Mouse (Mus musculus): ENCODE results near the gene Fmo2. TPM values are rescaled to one million over a fixed set of nuclear protein-coding genes. Genes with fewer than 3 reads are reported as not detected.

The Fmo2 gene
- polyA plus RNA-seq, 1 experiment from 2014 or later: not detected

DNA sequence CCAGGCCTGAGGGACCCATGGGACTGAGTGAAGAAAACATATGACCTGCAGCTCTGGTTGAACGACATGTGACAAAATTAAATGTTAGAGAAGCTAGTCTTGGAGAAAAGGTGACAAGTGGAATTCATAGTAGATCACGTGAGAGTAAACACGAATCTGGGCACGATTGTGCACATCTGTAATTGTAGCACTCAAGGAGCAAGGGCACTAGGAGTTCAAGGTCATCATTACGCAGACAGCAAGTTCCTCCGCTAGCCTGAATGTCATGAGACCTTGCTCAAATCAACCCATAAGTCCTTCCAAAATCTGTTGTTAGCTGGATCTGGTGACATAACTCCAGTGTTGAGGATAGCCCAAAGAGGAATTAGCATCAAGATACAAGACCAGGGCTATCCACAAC lies 59.5 kb downstream of the Fmo2 start:
- no peak overlapping the region for H3K4me3 ChIP-seq (replicated peaks; ENCODE audit: low read depth, low read length)
- H3K27me3 ChIP-seq (ENCODE audit: control insufficient read depth, insufficient read depth, low read length): no peaks in the 10 kb centered on the region
- H3K27ac ChIP-seq (replicated peaks; ENCODE audit: low read depth, low read length): no peak overlapping the region
- DNase-seq (no peak), ATAC-seq (ENCODE audit: low FRiP score, low TSS enrichment) (no peak)
- H3K36me3 ChIP-seq (ENCODE audit: control insufficient read depth, insufficient read depth, low read length): no peaks in the 10 kb centered on the region
- no peak overlapping the region for H3K4me2 ChIP-seq (ENCODE audit: low read length)
- H3K4me1 ChIP-seq (ENCODE audit: control insufficient read depth, insufficient read depth, low read length): no peaks in the 10 kb centered on the region
- 95% methylated on average over 6 of the region's 6 CpGs for WGBS
- no peaks in the 10 kb centered on the region for H3K9me3 ChIP-seq (ENCODE audit: control insufficient read depth, low read length)
- H3K9ac ChIP-seq (replicated peaks; ENCODE audit: low read length): no peak overlapping the region

DNA sequence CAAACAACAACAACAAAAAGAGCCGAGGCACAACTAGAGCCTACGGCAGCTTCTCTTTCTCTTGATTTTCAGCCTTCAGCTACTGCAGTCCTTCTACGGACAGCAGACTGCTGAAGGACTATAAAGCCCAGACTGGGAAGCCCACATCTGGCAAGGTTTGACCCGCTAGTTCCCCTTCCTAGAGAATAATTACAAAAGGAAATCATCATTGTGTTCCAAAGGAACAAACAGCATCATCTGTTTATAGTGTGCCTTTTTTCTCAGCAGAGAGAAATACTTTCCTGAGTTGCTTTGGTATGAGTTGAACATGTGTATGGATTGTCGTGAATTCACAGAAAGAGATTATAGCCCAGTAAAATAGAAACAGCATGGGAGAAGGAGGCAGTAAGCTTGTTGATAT lies 64.2 kb downstream of the Fmo2 start:
- 83% methylated on average over 5 of the region's 5 CpGs for WGBS
- Histone ChIP-seq H3K4me2 (ENCODE audit: low read length) (no peak overlapping the region), H3K27me3 (ENCODE audit: control insufficient read depth, insufficient read depth, low read length) (no peaks in the 10 kb centered on the region; the same call in 1 of the 2 replicates)

DNA sequence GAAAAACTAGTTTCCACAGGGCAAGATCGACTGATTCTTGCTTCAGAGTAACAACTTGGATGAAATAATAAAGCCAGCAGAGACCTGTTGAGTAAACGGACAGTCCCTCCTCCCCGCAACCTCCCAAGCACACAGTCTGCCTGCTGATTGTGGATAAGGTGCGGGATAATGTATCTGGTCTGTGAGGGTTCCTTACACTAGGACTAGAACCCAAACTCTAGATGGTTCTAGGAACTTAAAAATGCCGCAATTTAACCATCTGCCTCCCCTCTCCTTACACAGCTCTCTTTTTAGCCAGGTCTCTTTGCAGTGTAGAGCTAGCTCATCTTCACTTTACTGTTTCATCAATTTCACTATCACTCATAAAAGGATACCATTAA lies 66.0 kb downstream of the Fmo2 start:
- no peak for DNase-seq
- no peaks in the 10 kb centered on the region; the same call in 1 of the 2 replicates for H3K27me3 ChIP-seq (ENCODE audit: control insufficient read depth, insufficient read depth, low read length)
- no peaks in the 10 kb centered on the region for H3K9me3 ChIP-seq (ENCODE audit: control insufficient read depth, low read length)
- H3K4me2 ChIP-seq (ENCODE audit: low read length): peak overlapping the region; percentile 47
- no peak overlapping the region for H3K9ac ChIP-seq (replicated peaks; ENCODE audit: low read length)
- WGBS: 7% methylated on average over 5 of the region's 5 CpGs
- H3K4me3 ChIP-seq (replicated peaks; ENCODE audit: low read depth, low read length): no peak overlapping the region; the same call in 1 of the 2 replicates
- H3K27ac ChIP-seq (replicated peaks; ENCODE audit: low read depth, low read length): peak overlapping the region; percentile 69; the same call in 1 of the 2 replicates
- peak; percentile 59 for ATAC-seq (ENCODE audit: low FRiP score, low TSS enrichment)
- H3K36me3 ChIP-seq (ENCODE audit: control insufficient read depth, insufficient read depth, low read length): no peaks in the 10 kb centered on the region
- H3K4me1 ChIP-seq (ENCODE audit: control insufficient read depth, insufficient read depth, low read length): peaks cover 13% of the 10 kb centered on the region

More for the DNA sequence above, 64.2 kb downstream of the Fmo2 start:
- no peak overlapping the region for H3K9ac ChIP-seq (replicated peaks; ENCODE audit: low read length)
- no peak overlapping the region for H3K4me3 ChIP-seq (replicated peaks; ENCODE audit: low read depth, low read length)
- H3K36me3 ChIP-seq (ENCODE audit: control insufficient read depth, insufficient read depth, low read length): no peaks in the 10 kb centered on the region
- H3K9me3 ChIP-seq (ENCODE audit: control insufficient read depth, low read length): no peaks in the 10 kb centered on the region
- DNase-seq (no peak), ATAC-seq (ENCODE audit: low FRiP score, low TSS enrichment) (no peak)
- H3K27ac ChIP-seq (replicated peaks; ENCODE audit: low read depth, low read length): no peak overlapping the region
- H3K4me1 ChIP-seq (ENCODE audit: control insufficient read depth, insufficient read depth, low read length): peaks cover 13% of the 10 kb centered on the region

DNA sequence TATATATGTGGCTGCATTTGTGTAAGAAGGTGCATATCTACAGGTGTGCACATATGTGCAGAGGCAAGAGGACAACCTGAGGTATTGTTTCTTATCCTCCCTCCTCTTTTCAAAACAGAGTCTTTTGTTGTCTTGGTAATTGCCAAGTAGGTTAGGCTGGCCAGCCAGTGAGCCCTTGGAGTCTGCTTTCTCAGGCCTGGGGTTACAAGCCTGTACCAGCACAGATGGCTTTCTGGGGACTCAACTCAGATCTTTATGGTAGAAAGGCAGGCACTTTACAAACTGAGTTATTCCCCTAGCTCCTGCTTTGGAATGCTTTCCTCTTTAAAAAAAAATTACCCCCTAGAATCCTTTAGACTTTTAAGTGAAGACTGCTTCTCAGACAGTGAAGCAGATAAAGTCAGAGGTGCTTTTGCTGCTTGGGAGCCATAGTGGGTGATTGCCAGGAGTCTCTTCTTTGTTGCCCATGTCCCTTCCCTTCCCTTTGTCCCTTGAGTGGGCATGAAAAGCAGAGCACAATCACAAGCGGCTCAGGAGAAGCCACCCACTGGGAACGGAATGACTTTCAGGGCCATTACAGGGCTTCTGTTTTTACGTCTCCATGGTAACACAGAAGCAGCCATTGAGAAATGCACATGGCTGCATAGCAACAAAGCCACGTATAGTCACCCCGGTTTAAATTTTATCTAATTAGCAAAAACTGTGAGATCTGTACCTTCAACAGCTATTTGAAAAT lies 66.5 kb downstream of the Fmo2 start:
- ATAC-seq (ENCODE audit: low FRiP score, low TSS enrichment) (peak; percentile 80), DNase-seq (peak; percentile 83)
- WGBS: under 1% methylated on average over 5 of the region's 5 CpGs
- H3K36me3 ChIP-seq (ENCODE audit: control insufficient read depth, insufficient read depth, low read length): no peaks in the 10 kb centered on the region
- H3K27me3 ChIP-seq (ENCODE audit: control insufficient read depth, insufficient read depth, low read length): no peaks in the 10 kb centered on the region; the same call in 1 of the 2 replicates
- H3K4me1 ChIP-seq (ENCODE audit: control insufficient read depth, insufficient read depth, low read length): peaks cover 13% of the 10 kb centered on the region
- H3K27ac ChIP-seq (replicated peaks; ENCODE audit: low read depth, low read length): peak overlapping the region; percentile 69
- H3K4me3 ChIP-seq (replicated peaks; ENCODE audit: low read depth, low read length): no peak overlapping the region; the same call in 1 of the 2 replicates
- H3K9ac ChIP-seq (replicated peaks; ENCODE audit: low read length): no peak overlapping the region
- no peaks in the 10 kb centered on the region for H3K9me3 ChIP-seq (ENCODE audit: control insufficient read depth, low read length)
- H3K4me2 ChIP-seq (ENCODE audit: low read length): peak overlapping the region; percentile 47

Other genes with a start within 250 kb of the Fmo2 start
- not detected in 2 replicates for gene Myocos, start 240.5 kb downstream of the Fmo2 start, polyA plus RNA-seq (2014; fragmentation: Nextera tagmentation; extraction: Ambion mirVana)
- 165 TPM in 2 replicates for gene Prrc2c, start 158.2 kb downstream of the Fmo2 start, polyA plus RNA-seq (2014; fragmentation: Nextera tagmentation; extraction: Ambion mirVana)
- 0.27 and 0.33 TPM in 2 replicates for gene Fmo4, start 84.8 kb downstream of the Fmo2 start, polyA plus RNA-seq (2014; fragmentation: Nextera tagmentation; extraction: Ambion mirVana)
- gene Fmo1, start 32.1 kb downstream of the Fmo2 start, polyA plus RNA-seq (2014; fragmentation: Nextera tagmentation; extraction: Ambion mirVana): 15.7 and 29.0 TPM in 2 replicates
- gene Fmo6, start 38.8 kb upstream of the Fmo2 start, polyA plus RNA-seq (2014; fragmentation: Nextera tagmentation; extraction: Ambion mirVana): not detected in 2 replicates
- gene Fmo3, start 85.8 kb upstream of the Fmo2 start, polyA plus RNA-seq (2014; fragmentation: Nextera tagmentation; extraction: Ambion mirVana): not detected in 2 replicates
- not detected in 2 replicates for gene Mroh9, start 186.9 kb upstream of the Fmo2 start, polyA plus RNA-seq (2014; fragmentation: Nextera tagmentation; extraction: Ambion mirVana)

Measured in midbrain, embryonic 14.5 days (tissue).